Mouse (Mus musculus): ENCODE results near the gene Chrm1.
A peak's percentile ranks its signal among the peaks of the same experiment; 100 is the strongest.

DNA sequence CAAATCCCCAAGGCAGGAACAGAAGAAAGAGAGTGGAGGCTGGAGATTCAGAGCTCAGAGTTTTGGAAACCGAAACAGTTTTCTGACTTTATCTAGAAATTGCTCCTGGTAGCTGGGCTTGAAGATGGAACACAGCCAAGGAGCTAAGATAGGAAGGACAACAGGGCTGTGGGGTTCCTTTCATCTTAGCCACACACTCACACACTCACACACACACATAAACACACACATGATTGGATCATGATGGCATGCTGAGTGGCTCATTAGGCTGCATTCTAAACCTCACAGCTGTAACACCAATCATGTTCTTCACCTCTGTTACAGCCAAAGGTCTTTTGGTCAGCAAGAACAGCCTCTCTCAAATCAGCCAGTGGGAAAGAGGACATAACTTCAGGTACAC lies 31.6 kb upstream of the Chrm1 start:
- no peak for TF ChIP-seq HCFC1 (IDR thresholded peaks at IDR 0.05; ENCODE audit: low read depth, low read length)
- no peak for TF ChIP-seq NRF1 (IDR thresholded peaks at IDR 0.05; ENCODE audit: insufficient read depth, low read depth, low read length, poor library complexity, severe bottlenecking)
- TF ChIP-seq POLR2AphosphoS5 (IDR thresholded peaks at IDR 0.05; ENCODE audit: borderline replicate concordance, low read depth, low read length) = no peak
- TF ChIP-seq EP300 (IDR thresholded peaks at IDR 0.05; ENCODE audit: low read depth in 1 of 2, low read length in 2 of 2) = peak; percentile 19 to 26; a peak in 2 of 4 replicates
- TF ChIP-seq RAD21 (IDR thresholded peaks at IDR 0.05; ENCODE audit: low read depth, low read length) = no peak
- no peak for TF ChIP-seq CTCF (IDR thresholded peaks at IDR 0.05 in 2 of 3, conservative IDR thresholded peaks at IDR 0.05 in 1 of 3; ENCODE audit: control insufficient read depth in 1 of 3, insufficient read depth in 1 of 3, low read depth in 2 of 3, low read length in 3 of 3, poor library complexity in 1 of 3, severe bottlenecking in 1 of 3)

Measured in MEL (cell line).